Mouse (Mus musculus) regulatory T cell (primary cell): ENCODE measurements at regions not wholly inside any gene's neighbourhood (a gene's known extent, or its start where the extent isn't known, plus 50 kb on each side); places are given as distances from the start of the nearest gene placed in this dataset.

Source experiments
- in situ Hi-C: fragments of 300-600 bp; cut with MboI, MseI; formaldehyde crosslinking; loops from one replicate; pipeline ENCODE4 v1.15.1; 2025; ENCODE audit warnings: high pct_unique_total_duplicates

- in situ Hi-C loops: no loop called here
Observed at GRCm38 (mm10) chr7:111134496-111134895, 51.7 kb upstream of the Eif4g2 start.
